Mouse (Mus musculus) myocyte (in vitro differentiated cells): ENCODE measurements at regions not wholly inside any gene's neighbourhood (a gene's known extent, or its start where the extent isn't known, plus 50 kb on each side); places are given as distances from the start of the nearest gene placed in this dataset.

Experiments used
- CEBPB ChIP-seq: IDR thresholded peaks from 2 replicates; pipeline ENCODE4 v1.6.1; 2011; ENCODE audit warnings: mild to moderate bottlenecking, moderate library complexity; ENCODE audit not compliant: poor library complexity, insufficient read depth, severe bottlenecking
- E2F4 ChIP-seq: IDR thresholded peaks from one replicate; pipeline ENCODE4 v1.6.1; 2011; ENCODE audit warnings: mild to moderate bottlenecking, control low read depth, moderate library complexity; ENCODE audit not compliant: insufficient read depth
- MAX ChIP-seq: IDR thresholded peaks from one replicate; pipeline ENCODE4 v1.6.1; 2011; ENCODE audit warnings: low read depth, mild to moderate bottlenecking, control low read depth
- MYOD1 ChIP-seq, 3 experiments: IDR thresholded peaks; one replicate each; pipeline ENCODE4 v1.6.1; 2011; ENCODE audit warnings: control low read depth in 2 of 3, low read depth in 2 of 3, mild to moderate bottlenecking in 2 of 3, moderate library complexity in 1 of 3; ENCODE audit not compliant: insufficient read length in 2 of 3, control insufficient read depth in 1 of 3
- POLR2A ChIP-seq: IDR thresholded peaks from one replicate; pipeline ENCODE4 v1.6.1; 2011; ENCODE audit warnings: low read depth, mild to moderate bottlenecking, control low read depth, moderate library complexity; ENCODE audit not compliant: insufficient read length
- POLR2AphosphoS2 ChIP-seq: IDR thresholded peaks from one replicate; pipeline ENCODE4 v1.6.1; 2011; ENCODE audit warnings: low read depth, control low read depth; ENCODE audit not compliant: insufficient read length
- SRF ChIP-seq: IDR thresholded peaks from one replicate; pipeline ENCODE4 v1.6.1; 2011; ENCODE audit warnings: low read depth; ENCODE audit not compliant: control insufficient read depth, insufficient read length
- TCF12 ChIP-seq: IDR thresholded peaks from one replicate; pipeline ENCODE4 v1.6.1; 2011; ENCODE audit warnings: mild to moderate bottlenecking, control low read depth; ENCODE audit not compliant: poor library complexity, insufficient read depth, severe bottlenecking
- USF1 ChIP-seq: IDR thresholded peaks from one replicate; pipeline ENCODE4 v1.6.1; 2011; ENCODE audit warnings: low read depth, mild to moderate bottlenecking, control low read depth, moderate library complexity

- TF ChIP-seq USF1 (no peak), POLR2A (no peak), E2F4 (no peak), TCF12 (no peak), MYOD1 (IDR thresholded peaks at IDR 0.05; ENCODE audit: control insufficient read depth in 1 of 3, insufficient read length in 2 of 3, low read depth in 2 of 3) (no peak), MAX (no peak), CEBPB (no peak), POLR2AphosphoS2 (no peak), SRF (no peak)
Observed at GRCm38 (mm10) chr14:106924443-106924842, 818.4 kb downstream of the Trim52 start.
